Mouse (Mus musculus) kidney, adult 2 months (tissue): Measurements from ENCODE around the gene Celf2.

ENCODE experiments used
- CTCF ChIP-seq: fragments of 200-500 bp; conservative IDR thresholded peaks from 2 replicates; pipeline ENCODE4 v1.5.1; 2011; ENCODE audit warnings: low read depth, mild to moderate bottlenecking, control low read depth, low read length, moderate library complexity, mixed read lengths; ENCODE audit not compliant: insufficient read depth, insufficient read length
- POLR2A ChIP-seq: fragments of 200-500 bp; IDR thresholded peaks from one replicate; pipeline ENCODE4 v1.6.1; 2011; ENCODE audit warnings: low read depth, low read length, control low read depth

GRCm38 (mm10) chr2:6707959-6708519, 801.3 kb downstream of the Celf2 start:
- TF ChIP-seq POLR2A (no peak), CTCF (no peak)
